Mouse (Mus musculus) megakaryocyte, embryonic 14.5 days (primary cell): Measurements from ENCODE around the gene Emp2.

Source experiments
- FLI1 ChIP-seq: IDR thresholded peaks from 2 replicates; pipeline ENCODE4 v1.6.1; 2012; ENCODE audit warnings: low read length, inconsistent platforms, mixed read lengths
- GATA1 ChIP-seq: IDR thresholded peaks from 3 replicates; pipeline ENCODE4 v1.6.1; 2012; ENCODE audit warnings: mixed read lengths, low read length, inconsistent platforms, borderline replicate concordance

GRCm38 (mm10) chr16:10316493-10317196 lies 2.9 kb upstream of the Emp2 start:
- TF ChIP-seq GATA1 (no peak), FLI1 (no peak)
